Mouse (Mus musculus) kidney, postnatal 0 days (tissue): Measurements from ENCODE around the gene Hmox1. TPM values are rescaled to one million over a fixed set of nuclear protein-coding genes. Genes with fewer than 3 reads are reported as not detected.

Experiments
- ATAC-seq: fragments of 200-750 bp; cut with Nextera tagmentation; replicated peaks from 2 replicates; pipeline ENCODE4 v1.8.0; 2017; ENCODE audit warnings: low read depth, moderate number of reproducible peaks, moderate TSS enrichment, moderate library complexity; ENCODE audit not compliant: low FRiP score
- DNase-seq: peaks from one replicate; pipeline ENCODE4 v3.0.0-alpha.2; 2016; ENCODE audit warnings: low spot score
- H3K27ac ChIP-seq: fragments of 300-500 bp; sonication (generic); 2 replicates; pipeline ENCODE4 v1.5.1; 2014; ENCODE audit warnings: mild to moderate bottlenecking
- H3K27me3 ChIP-seq: fragments of 300-500 bp; sonication (generic); 2 replicates; pipeline ENCODE4 v1.6.1; 2014; ENCODE audit warnings: low read length, mixed read lengths; ENCODE audit not compliant: insufficient read depth
- H3K36me3 ChIP-seq: fragments of 300-500 bp; sonication (generic); 2 replicates; pipeline ENCODE4 v1.6.1; 2014; ENCODE audit warnings: low read length, mixed read lengths; ENCODE audit not compliant: insufficient read depth
- H3K4me1 ChIP-seq: fragments of 300-500 bp; sonication (generic); replicated peaks from 2 replicates; pipeline ENCODE4 v1.6.1; 2014; ENCODE audit warnings: antibody characterized with exemption, low read length, mixed read lengths; ENCODE audit not compliant: insufficient read depth
- H3K4me2 ChIP-seq: fragments of 300-500 bp; sonication (generic); 2 replicates; pipeline ENCODE4 v1.6.1; 2014; ENCODE audit warnings: mild to moderate bottlenecking, low read length, moderate library complexity, mixed read lengths
- H3K4me3 ChIP-seq: fragments of 300-500 bp; sonication (generic); replicated peaks from 2 replicates; pipeline ENCODE4 v1.5.1; 2014; ENCODE audit warnings: low read depth, low read length
- H3K9ac ChIP-seq: fragments of 300-500 bp; sonication (generic); 2 replicates; pipeline ENCODE4 v1.6.1; 2014; ENCODE audit warnings: low read depth, low read length
- H3K9me3 ChIP-seq: fragments of 300-500 bp; sonication (generic); replicated peaks from 2 replicates; pipeline ENCODE4 v1.6.1; 2016; ENCODE audit warnings: low read length, inconsistent platforms, mixed read lengths
- CTCF ChIP-seq: IDR thresholded peaks from 2 replicates; pipeline ENCODE4 v1.5.1; 2016; ENCODE audit warnings: antibody characterized with exemption, low read depth, mild to moderate bottlenecking, moderate library complexity
- WGBS: fragments of 180-500 bp; shearing (Covaris S2); extraction: QIAGEN DNeasy Blood & Tissue Kit; methylation state at CpG from one replicate; pipeline ENCODE4 v1.1.7; 2014; 5-methylcytosine and 5-hydroxymethylcytosine counted together
- polyA plus RNA-seq: library from polyadenylated mRNA; unstranded; fragments of >200 nt; fragmentation: Nextera tagmentation; extraction: Ambion mirVana; gene quantifications from 2 replicates; pipeline ENCODE4 v1.2.1, GENCODE M21; 2015

Hmox1 gene
- 39.9 and 43.1 TPM in 2 replicates for polyA plus RNA-seq

DNA sequence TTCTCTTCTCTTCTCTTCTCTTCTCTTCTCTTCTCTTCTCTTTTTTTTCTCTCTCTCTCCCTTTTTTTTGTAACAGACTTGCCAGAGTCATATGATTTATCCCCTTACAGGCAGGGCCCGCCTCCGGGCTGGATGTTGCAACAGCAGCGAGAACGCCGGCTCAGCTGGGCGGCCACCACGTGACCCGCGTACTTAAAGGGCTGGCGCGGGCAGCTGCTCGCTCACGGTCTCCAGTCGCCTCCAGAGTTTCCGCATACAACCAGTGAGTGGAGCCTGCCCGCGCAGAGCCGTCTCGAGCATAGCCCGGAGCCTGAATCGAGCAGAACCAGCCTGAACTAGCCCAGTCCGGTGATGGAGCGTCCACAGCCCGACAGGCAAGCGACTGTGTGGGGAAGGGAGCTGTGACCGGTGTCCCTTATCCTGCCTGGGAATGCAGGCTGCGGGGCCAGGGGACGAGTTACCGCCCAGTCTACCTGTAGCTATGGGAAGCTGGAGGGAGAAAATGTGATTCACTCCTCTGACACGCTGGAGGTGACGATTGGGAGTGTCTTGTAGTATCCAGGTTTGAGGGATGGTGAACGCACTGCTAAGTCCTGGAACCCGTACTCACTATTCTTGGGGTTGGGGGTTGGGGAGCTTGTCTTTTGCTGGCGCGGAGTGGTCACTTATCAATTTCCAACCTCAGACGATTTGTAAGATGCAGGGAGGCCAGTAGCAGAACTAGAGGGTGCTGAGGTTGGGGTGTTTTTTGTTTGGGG is at the start of gene Hmox1:
TSS of gene Hmox1 (plus strand) at position 223 of the 758 bp plus-strand sequence.
- DNase-seq (peak; percentile 97), ATAC-seq (peak; percentile 93)
- Histone ChIP-seq H3K4me1 (no peaks in the 10 kb centered on the region), H3K9me3 (no peaks in the 10 kb centered on the region), H3K27me3 (no peaks in the 10 kb centered on the region), H3K36me3 (0 out of 2 replicates have a peak, but pooled peaks cover 10% of the 10 kb centered on the region), H3K27ac (peak within 1 kb of the TSS; percentile 75), H3K9ac (peak within 1 kb of the TSS; percentile 73), H3K4me3 (peak within 1 kb of the TSS; percentile 57), H3K4me2 (peak within 1 kb of the TSS; percentile 81)
- TF ChIP-seq CTCF = no peak
- WGBS = 1% methylated on average over 36 of the region's 36 CpGs

DNA sequence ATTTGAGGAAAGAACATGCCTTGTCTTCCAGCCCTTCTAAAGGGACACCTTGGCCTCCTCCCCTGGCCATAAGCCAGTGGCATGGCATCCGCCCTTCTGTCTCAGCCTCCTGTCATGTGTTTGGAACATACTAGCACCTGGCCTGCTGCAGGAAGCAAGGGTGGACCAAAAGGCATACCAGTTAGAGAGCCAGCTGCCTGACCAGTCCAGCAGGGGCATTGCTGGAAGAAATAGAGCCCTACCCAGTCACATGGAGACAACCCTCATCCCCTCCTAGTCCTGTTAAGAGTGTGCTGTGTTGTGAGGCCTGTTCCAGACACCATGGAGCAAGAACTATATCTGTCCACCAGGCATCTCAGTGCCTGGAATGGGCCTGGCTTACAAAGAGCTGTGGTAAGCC is 47.1 kb upstream of the Hmox1 start:
- 92% methylated on average over 1 of the region's 1 CpGs for WGBS
- TF ChIP-seq CTCF = no peak
- no peak for DNase-seq

DNA sequence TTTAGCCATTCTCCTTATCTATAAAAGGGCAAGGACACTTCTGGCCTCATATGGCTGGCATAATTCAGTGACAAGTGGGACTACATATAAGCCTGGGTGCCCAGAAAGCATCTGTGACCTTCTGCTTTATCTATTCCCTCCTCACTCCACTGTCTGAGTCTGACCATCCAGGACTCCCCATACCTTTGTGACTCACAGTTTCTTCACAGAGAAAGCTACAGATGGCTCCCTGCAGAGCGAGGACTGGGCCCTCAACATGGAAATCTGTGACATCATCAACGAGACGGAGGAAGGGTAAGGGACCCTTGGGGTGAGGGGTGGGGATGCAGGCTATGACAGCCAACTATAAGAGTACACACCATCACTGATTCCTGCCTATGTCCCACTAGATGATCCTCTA is 45.6 kb upstream of the Hmox1 start:
- Histone ChIP-seq H3K4me1 (no peaks in the 10 kb centered on the region), H3K9ac (no peak overlapping the region), H3K9me3 (no peaks in the 10 kb centered on the region), H3K27me3 (no peaks in the 10 kb centered on the region), H3K4me2 (no peak overlapping the region), H3K27ac (no peak overlapping the region), H3K4me3 (no peak overlapping the region), H3K36me3 (no peaks in the 10 kb centered on the region)
- 93% methylated on average over 3 of the region's 3 CpGs for WGBS
- no peak for DNase-seq
- no peak for TF ChIP-seq CTCF
- no peak for ATAC-seq

More for the DNA sequence above, 47.1 kb upstream of the Hmox1 start:
- ATAC-seq = no peak
- H3K27ac ChIP-seq = no peak overlapping the region
- H3K4me2 ChIP-seq = no peak overlapping the region
- H3K9ac ChIP-seq = no peak overlapping the region
- no peaks in the 10 kb centered on the region for H3K27me3 ChIP-seq
- no peaks in the 10 kb centered on the region for H3K36me3 ChIP-seq
- H3K4me3 ChIP-seq = no peak overlapping the region
- no peaks in the 10 kb centered on the region for H3K4me1 ChIP-seq
- no peaks in the 10 kb centered on the region for H3K9me3 ChIP-seq

DNA sequence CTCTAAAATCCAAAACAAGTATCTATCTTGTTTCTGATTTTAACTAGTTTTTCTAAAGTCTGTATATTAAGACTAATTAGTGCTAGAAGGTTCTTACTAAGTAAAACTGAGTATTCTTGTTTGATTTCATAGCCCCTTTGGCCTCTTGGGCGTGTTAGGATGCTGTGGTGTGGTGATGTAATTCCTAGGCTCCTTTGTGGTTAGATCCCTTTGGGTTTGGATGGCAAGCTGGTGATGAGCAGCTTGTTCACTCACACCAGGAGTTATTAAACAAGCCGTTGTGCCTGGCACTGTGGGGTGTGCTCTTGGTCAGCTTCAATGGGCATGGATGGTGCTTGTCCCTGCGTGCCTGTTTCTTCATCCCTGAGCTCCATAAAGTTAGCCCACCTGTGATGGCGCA is 40.1 kb upstream of the Hmox1 start:
- DNase-seq = no peak
- Histone ChIP-seq H3K4me3 (no peak overlapping the region), H3K9ac (no peak overlapping the region), H3K27me3 (no peaks in the 10 kb centered on the region), H3K4me2 (no peak overlapping the region), H3K4me1 (no peaks in the 10 kb centered on the region), H3K36me3 (no peaks in the 10 kb centered on the region), H3K27ac (no peak overlapping the region), H3K9me3 (no peaks in the 10 kb centered on the region)
- 86% methylated on average over 4 of the region's 4 CpGs for WGBS
- no peak for ATAC-seq
- TF ChIP-seq CTCF = no peak

DNA sequence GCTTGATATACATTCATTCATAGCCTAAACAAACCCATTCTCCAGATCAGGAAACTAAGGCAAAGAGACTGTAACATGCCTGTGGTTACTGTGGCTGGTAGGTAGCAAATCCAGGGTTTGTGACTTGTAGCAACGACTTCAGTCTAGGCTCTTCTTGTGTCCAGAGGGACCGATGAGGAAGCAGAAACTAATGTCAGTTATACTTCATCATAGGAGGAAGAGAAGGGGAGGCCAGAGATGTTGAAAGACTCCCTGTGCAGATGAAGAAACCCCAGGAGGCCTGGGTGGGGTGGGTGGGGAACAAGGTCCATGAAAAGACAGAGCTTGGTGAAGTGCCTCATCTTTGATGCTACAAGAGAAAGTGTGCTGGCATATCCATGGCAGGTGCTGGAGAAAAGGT is 37.7 kb upstream of the Hmox1 start:
- H3K4me3 ChIP-seq = no peak overlapping the region
- H3K36me3 ChIP-seq = 0 out of 2 replicates have a peak, but pooled peaks cover 2% of the 10 kb centered on the region
- WGBS = 93% methylated on average over 2 of the region's 2 CpGs
- H3K9me3 ChIP-seq = no peaks in the 10 kb centered on the region
- H3K27me3 ChIP-seq = no peaks in the 10 kb centered on the region
- TF ChIP-seq CTCF = no peak
- no peaks in the 10 kb centered on the region for H3K4me1 ChIP-seq
- H3K27ac ChIP-seq = no peak overlapping the region
- no peak overlapping the region for H3K4me2 ChIP-seq
- no peak overlapping the region for H3K9ac ChIP-seq
- ATAC-seq (no peak), DNase-seq (no peak)

DNA sequence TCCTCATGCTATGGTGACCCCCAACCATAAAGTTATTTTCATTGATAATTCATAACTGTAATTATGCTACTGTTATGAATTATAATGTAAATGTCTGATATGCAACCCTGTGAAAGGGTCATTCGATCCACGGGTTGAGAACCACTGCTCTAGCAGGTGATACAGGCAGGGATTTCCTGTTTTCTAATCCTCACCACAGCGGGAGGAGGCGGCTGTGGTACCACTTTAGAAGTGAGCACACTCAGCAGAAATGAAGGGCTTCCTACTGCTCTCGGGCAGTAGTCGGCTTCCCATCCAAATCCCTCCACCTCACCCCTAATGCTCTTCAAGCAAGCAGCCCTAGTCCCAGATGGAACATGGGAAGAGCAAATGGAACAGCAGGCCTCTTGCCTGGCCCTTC is 33.4 kb upstream of the Hmox1 start:
- no peak for ATAC-seq
- WGBS = 86% methylated on average over 6 of the region's 6 CpGs
- TF ChIP-seq CTCF = no peak

More for the DNA sequence above, 33.4 kb upstream of the Hmox1 start:
- Histone ChIP-seq H3K4me3 (no peak overlapping the region), H3K27ac (no peak overlapping the region), H3K4me2 (no peak overlapping the region), H3K27me3 (no peaks in the 10 kb centered on the region), H3K9me3 (no peaks in the 10 kb centered on the region), H3K4me1 (no peaks in the 10 kb centered on the region), H3K9ac (no peak overlapping the region), H3K36me3 (0 out of 2 replicates have a peak, but pooled peaks cover 7% of the 10 kb centered on the region)
- DNase-seq = no peak
